Mouse (Mus musculus): ENCODE measurements at regions not wholly inside any gene's neighbourhood (a gene's known extent, or its start where the extent isn't known, plus 50 kb on each side); places are given as distances from the start of the nearest gene placed in this dataset.

DNA sequence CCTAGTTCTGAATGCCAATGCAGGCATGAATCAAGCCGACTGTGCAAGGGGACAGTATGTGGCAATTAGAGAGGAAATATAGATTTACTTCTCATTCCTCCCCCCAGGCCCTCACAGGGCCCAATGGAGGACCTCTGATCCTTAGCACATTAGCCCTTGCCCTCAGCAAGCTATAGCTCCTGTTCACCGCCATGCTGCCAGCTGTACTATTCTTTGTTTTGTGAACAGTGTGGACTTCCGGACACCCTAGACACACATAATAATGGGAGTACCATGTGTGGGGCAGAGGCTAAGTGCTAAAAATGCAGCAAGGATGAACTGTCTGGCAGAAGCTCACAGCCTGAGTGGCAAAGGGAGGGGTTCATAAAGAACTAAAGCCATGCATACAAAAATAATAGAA is 99.3 kb upstream of the Cpeb2 start:
- TF ChIP-seq CTCF (IDR thresholded peaks at IDR 0.05; ENCODE audit: low read depth): no peak
- ATAC-seq: no peak

DNA sequence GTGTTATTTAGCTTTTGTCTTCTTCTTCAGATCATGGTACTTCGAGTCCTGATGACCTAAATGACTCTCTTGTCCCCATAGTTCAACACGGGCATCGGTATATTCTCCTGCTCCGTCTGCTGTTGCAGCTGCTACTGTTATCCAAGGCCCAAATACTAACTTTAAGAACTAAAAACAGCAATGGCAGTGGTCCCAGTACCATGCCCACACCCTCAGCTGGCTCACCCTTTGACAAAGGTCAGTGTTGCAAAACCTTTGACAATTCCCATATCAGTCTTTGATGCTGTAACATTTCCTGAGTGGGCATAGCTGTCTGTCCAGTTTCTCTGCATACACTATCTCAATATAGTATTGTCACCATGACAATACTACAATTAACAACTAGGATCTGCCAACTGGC is 96.8 kb upstream of the Cpeb2 start:
- ATAC-seq: no peak

More for the DNA sequence above, 99.3 kb upstream of the Cpeb2 start:
- Histone ChIP-seq H3K27ac (ENCODE audit: low read depth, low read length) (no peak overlapping the region), H3K27me3 (ENCODE audit: insufficient read depth, low read length) (no peaks in the 10 kb centered on the region), H3K4me1 (ENCODE audit: insufficient read depth) (no peaks in the 10 kb centered on the region), H3K4me3 (ENCODE audit: low read depth, low read length) (no peak overlapping the region), H3K9ac (no peak overlapping the region), H3K9me3 (ENCODE audit: low read length) (no peaks in the 10 kb centered on the region), H3K36me3 (ENCODE audit: insufficient read depth) (no peaks in the 10 kb centered on the region), H3K4me2 (ENCODE audit: low read depth) (no peak overlapping the region)
- no peak for DNase-seq
- 76% methylated on average over 3 of the region's 3 CpGs for WGBS

DNA sequence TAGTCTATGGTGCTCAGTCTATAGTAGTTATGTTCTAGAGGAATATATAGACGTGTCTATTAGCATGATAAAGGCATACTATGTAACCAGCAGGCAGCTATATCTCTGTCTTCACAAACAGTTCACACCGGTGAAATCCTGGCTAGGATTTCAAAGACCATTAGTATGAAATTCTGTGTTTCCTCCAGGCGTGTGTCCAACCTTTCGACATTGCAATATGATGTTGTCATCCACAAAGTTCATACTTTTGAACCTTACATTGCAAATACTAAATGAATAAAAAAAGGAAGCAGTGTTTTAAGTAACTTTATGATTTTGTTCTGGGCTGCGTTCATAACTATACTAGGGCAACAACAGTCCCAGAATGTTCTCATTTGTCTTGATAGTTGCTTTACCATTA is 95.2 kb upstream of the Cpeb2 start:
- Histone ChIP-seq H3K36me3 (ENCODE audit: insufficient read depth) (no peaks in the 10 kb centered on the region), H3K27ac (ENCODE audit: low read depth, low read length) (no peak overlapping the region), H3K9me3 (ENCODE audit: low read length) (no peaks in the 10 kb centered on the region), H3K27me3 (ENCODE audit: insufficient read depth, low read length) (no peaks in the 10 kb centered on the region), H3K4me2 (ENCODE audit: low read depth) (no peak overlapping the region), H3K4me1 (ENCODE audit: insufficient read depth) (no peaks in the 10 kb centered on the region), H3K4me3 (ENCODE audit: low read depth, low read length) (no peak overlapping the region), H3K9ac (no peak overlapping the region)
- WGBS: 88% methylated on average over 5 of the region's 5 CpGs
- no peak for DNase-seq
- no peak for TF ChIP-seq CTCF (IDR thresholded peaks at IDR 0.05; ENCODE audit: low read depth)
- no peak for ATAC-seq

More for the DNA sequence above, 96.8 kb upstream of the Cpeb2 start:
- DNase-seq: no peak
- no peak overlapping the region for H3K4me2 ChIP-seq (ENCODE audit: low read depth)
- H3K4me1 ChIP-seq (ENCODE audit: insufficient read depth): no peaks in the 10 kb centered on the region
- H3K27ac ChIP-seq (ENCODE audit: low read depth, low read length): no peak overlapping the region
- no peak for TF ChIP-seq CTCF (IDR thresholded peaks at IDR 0.05; ENCODE audit: low read depth)
- no peaks in the 10 kb centered on the region for H3K36me3 ChIP-seq (ENCODE audit: insufficient read depth)
- no peaks in the 10 kb centered on the region for H3K9me3 ChIP-seq (ENCODE audit: low read length)
- no peak overlapping the region for H3K9ac ChIP-seq
- 86% methylated on average over 4 of the region's 4 CpGs for WGBS
- no peaks in the 10 kb centered on the region for H3K27me3 ChIP-seq (ENCODE audit: insufficient read depth, low read length)
- H3K4me3 ChIP-seq (ENCODE audit: low read depth, low read length): no peak overlapping the region

DNA sequence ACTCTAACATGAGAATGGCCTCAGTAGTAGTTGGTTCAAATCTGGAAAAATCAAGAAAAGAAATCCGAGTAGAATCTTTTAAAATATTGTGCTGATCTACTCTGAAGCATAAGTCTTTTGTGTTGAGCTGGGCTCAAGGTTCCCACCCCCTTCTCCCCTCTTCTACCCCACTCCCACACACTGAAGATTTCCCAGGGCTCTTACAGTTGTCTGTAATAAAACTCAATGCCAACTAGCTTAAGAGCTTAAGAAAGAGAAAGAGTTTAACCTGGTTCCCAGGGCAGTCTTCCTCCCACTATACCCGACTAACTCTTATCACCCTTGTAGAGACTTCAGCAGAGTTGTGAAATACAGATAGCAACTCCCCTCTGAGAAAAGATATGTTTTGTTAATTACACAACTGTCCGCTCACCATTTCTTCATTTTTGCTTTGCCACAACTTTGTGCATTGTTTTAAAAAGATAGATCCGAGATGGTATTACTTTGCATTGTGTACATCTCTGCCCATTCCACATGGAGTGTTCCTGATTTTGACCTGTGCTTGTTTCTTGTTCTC is 94.0 kb upstream of the Cpeb2 start:
- no peak for ATAC-seq

DNA sequence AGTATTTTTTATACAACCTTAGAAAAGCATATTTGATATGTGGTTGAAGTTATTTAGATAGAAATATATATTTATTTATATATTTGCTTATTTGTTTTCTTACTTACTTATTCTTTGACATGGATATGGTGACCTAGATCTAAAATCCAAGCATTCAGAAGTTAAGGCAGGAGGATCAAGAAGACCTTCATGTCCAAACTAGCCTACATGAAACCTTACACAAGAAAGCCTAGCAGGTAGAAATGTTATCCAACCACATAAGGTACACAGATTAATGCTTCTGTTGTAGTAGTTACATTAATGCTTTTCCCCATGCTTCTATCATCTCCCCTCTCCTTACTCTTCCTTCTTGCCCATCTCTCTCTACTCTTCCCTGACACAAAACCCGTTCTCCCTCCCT is 93.2 kb upstream of the Cpeb2 start:
- Histone ChIP-seq H3K9me3 (ENCODE audit: low read length) (no peaks in the 10 kb centered on the region), H3K4me3 (ENCODE audit: low read depth, low read length) (no peak overlapping the region), H3K4me2 (ENCODE audit: low read depth) (no peak overlapping the region), H3K36me3 (ENCODE audit: insufficient read depth) (no peaks in the 10 kb centered on the region), H3K4me1 (ENCODE audit: insufficient read depth) (no peaks in the 10 kb centered on the region), H3K9ac (no peak overlapping the region), H3K27ac (ENCODE audit: low read depth, low read length) (no peak overlapping the region), H3K27me3 (ENCODE audit: insufficient read depth, low read length) (no peaks in the 10 kb centered on the region)
- no peak for TF ChIP-seq CTCF (IDR thresholded peaks at IDR 0.05; ENCODE audit: low read depth)
- WGBS: 86% methylated on average over 1 of the region's 1 CpGs
- ATAC-seq (no peak), DNase-seq (no peak)

More for the DNA sequence above, 94.0 kb upstream of the Cpeb2 start:
- DNase-seq: no peak
- no peaks in the 10 kb centered on the region for H3K4me1 ChIP-seq (ENCODE audit: insufficient read depth)
- no peak overlapping the region for H3K4me2 ChIP-seq (ENCODE audit: low read depth)
- no peak for TF ChIP-seq CTCF (IDR thresholded peaks at IDR 0.05; ENCODE audit: low read depth)
- H3K9ac ChIP-seq: no peak overlapping the region
- H3K27ac ChIP-seq (ENCODE audit: low read depth, low read length): no peak overlapping the region
- no peaks in the 10 kb centered on the region for H3K27me3 ChIP-seq (ENCODE audit: insufficient read depth, low read length)
- no peak overlapping the region for H3K4me3 ChIP-seq (ENCODE audit: low read depth, low read length)
- H3K36me3 ChIP-seq (ENCODE audit: insufficient read depth): no peaks in the 10 kb centered on the region
- H3K9me3 ChIP-seq (ENCODE audit: low read length): no peaks in the 10 kb centered on the region
- 88% methylated on average over 4 of the region's 4 CpGs for WGBS

DNA sequence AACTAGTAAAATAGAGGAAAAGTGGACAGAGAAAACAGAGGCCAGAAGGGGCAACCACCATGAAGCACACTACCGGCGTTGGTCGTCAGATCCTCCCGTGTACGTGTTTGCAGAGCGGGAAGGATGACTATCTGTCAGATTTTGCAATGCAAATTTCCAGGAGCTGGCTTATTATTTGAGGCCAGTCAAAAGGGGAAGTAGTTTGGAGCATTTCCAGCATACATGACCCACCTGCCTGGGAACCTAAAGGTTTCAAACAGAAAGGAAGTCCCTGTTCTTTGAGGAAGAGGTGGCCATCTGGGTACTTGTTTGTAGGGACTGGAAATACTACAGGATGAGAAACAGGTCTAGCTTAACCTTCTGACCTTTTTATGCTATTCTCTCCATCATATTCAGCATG is 87.0 kb upstream of the Cpeb2 start:
- Histone ChIP-seq H3K27ac (ENCODE audit: low read depth, low read length) (no peak overlapping the region), H3K4me1 (ENCODE audit: insufficient read depth) (no peaks in the 10 kb centered on the region), H3K9ac (no peak overlapping the region), H3K27me3 (ENCODE audit: insufficient read depth, low read length) (no peaks in the 10 kb centered on the region; the same call in 1 of the 2 replicates), H3K4me2 (ENCODE audit: low read depth) (no peak overlapping the region), H3K9me3 (ENCODE audit: low read length) (no peaks in the 10 kb centered on the region), H3K36me3 (ENCODE audit: insufficient read depth) (no peaks in the 10 kb centered on the region), H3K4me3 (ENCODE audit: low read depth, low read length) (no peak overlapping the region)
- ATAC-seq (no peak), DNase-seq (no peak)
- WGBS: 86% methylated on average over 6 of the region's 6 CpGs
- TF ChIP-seq CTCF (IDR thresholded peaks at IDR 0.05; ENCODE audit: low read depth): no peak

DNA sequence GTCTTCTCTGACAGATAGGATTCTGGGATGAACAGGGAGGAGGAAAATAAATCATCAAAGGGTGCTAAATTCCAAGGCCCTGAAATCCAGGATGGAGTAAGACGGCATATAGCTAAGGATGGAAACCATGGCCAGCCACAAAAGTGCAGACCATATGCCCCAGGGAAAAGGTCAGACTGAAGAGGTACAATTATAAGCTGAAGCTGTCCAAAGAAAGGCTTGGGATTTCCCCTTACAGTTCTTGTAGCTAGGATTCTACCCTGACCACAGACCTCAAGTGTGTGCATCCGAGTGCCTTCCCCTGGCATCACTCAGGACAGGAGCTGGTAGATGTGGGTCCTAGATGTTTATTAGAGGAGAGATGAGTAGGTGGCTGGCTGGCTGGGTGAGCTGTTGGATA is 86.0 kb upstream of the Cpeb2 start:
- H3K4me2 ChIP-seq (ENCODE audit: low read depth): no peak overlapping the region
- H3K27me3 ChIP-seq (ENCODE audit: insufficient read depth, low read length): no peaks in the 10 kb centered on the region; the same call in 1 of the 2 replicates
- TF ChIP-seq CTCF (IDR thresholded peaks at IDR 0.05; ENCODE audit: low read depth): no peak
- ATAC-seq (no peak), DNase-seq (no peak)
- no peak overlapping the region for H3K4me3 ChIP-seq (ENCODE audit: low read depth, low read length)
- no peaks in the 10 kb centered on the region for H3K36me3 ChIP-seq (ENCODE audit: insufficient read depth)
- H3K9me3 ChIP-seq (ENCODE audit: low read length): no peaks in the 10 kb centered on the region
- 95% methylated on average over 2 of the region's 2 CpGs for WGBS
- H3K27ac ChIP-seq (ENCODE audit: low read depth, low read length): no peak overlapping the region
- no peak overlapping the region for H3K9ac ChIP-seq
- no peaks in the 10 kb centered on the region for H3K4me1 ChIP-seq (ENCODE audit: insufficient read depth)

Measured in forebrain, postnatal 0 days (tissue).